Mouse (Mus musculus): ENCODE data around the gene Stpg3. TPM values are rescaled to one million over a fixed set of nuclear protein-coding genes. Genes with fewer than 3 reads are reported as not detected.

Stpg3 gene
- total and polyA plus RNA-seq, 3 experiments: 0.07 TPM; not detected in 2

DNA sequence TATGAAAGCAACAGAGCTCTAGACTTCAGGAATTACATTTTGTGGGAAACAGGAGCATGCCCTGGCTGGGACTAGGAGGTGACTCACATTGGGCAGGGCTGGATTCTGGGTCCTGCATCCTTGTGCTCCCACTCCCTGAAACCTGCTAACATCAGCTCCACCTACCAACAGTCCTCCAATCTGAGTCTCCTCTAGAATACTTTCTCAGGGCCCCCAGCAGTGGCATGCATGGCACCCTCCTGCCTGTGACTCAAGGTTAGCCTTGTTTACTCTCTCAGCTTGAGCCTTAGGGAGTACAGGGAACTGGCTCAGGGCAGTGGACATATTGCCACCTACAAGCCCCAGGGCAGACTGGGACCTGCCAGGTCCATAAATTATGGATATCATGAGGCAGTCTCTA, 23.7 kb upstream of the Stpg3 start:
- TF ChIP-seq CHD2 (IDR thresholded peaks at IDR 0.05; ENCODE audit: low read length) (no peak), ZKSCAN1 (IDR thresholded peaks at IDR 0.05; ENCODE audit: low read depth, low read length) (no peak), POLR2A (IDR thresholded peaks at IDR 0.05; ENCODE audit: control insufficient read depth in 1 of 2, insufficient read depth in 1 of 2, low read depth in 1 of 2, low read length in 2 of 2, poor library complexity in 1 of 2) (no peak), ZMIZ1 (IDR thresholded peaks at IDR 0.05; ENCODE audit: low read depth, low read length) (no peak), POLR2AphosphoS2 (IDR thresholded peaks at IDR 0.05; ENCODE audit: low read length) (no peak), EP300 (IDR thresholded peaks at IDR 0.05; ENCODE audit: low read depth in 1 of 2, low read length in 2 of 2) (no peak), ZC3H11A (IDR thresholded peaks at IDR 0.05; ENCODE audit: low read depth, low read length) (no peak), MYB (IDR thresholded peaks at IDR 0.05; ENCODE audit: low read depth, low read length) (no peak), JUND (IDR thresholded peaks at IDR 0.05; ENCODE audit: low read depth, low read length) (no peak), MAFK (IDR thresholded peaks at IDR 0.05; ENCODE audit: borderline replicate concordance, low read depth, low read length) (no peak), ETS1 (IDR thresholded peaks at IDR 0.05; ENCODE audit: low read depth, low read length) (no peak), SIN3A (IDR thresholded peaks at IDR 0.05; ENCODE audit: low read length) (no peak), TBP (IDR thresholded peaks at IDR 0.05; ENCODE audit: low read depth, low read length) (no peak), UBTF (IDR thresholded peaks at IDR 0.05; ENCODE audit: borderline replicate concordance, insufficient read depth, low read depth, low read length) (no peak), NRF1 (IDR thresholded peaks at IDR 0.05; ENCODE audit: insufficient read depth, low read depth, low read length, poor library complexity, severe bottlenecking) (no peak), CHD1 (IDR thresholded peaks at IDR 0.05; ENCODE audit: low read depth, low read length) (no peak), MAZ (IDR thresholded peaks at IDR 0.05; ENCODE audit: low read depth, low read length) (no peak)
- peaks cover 0 to 4% of the 10 kb centered on the region in 2 experiments; a peak in 1 of 4 replicates for H3K36me3 ChIP-seq (ENCODE audit: control insufficient read depth in 1 of 2, insufficient read depth in 2 of 2, low read length in 2 of 2)
- H3K79me2 ChIP-seq (ENCODE audit: control insufficient read depth, insufficient read depth, low read length, poor library complexity): no peaks in the 10 kb centered on the region; the same call in 1 of the 2 replicates
- H3K9ac ChIP-seq (ENCODE audit: control insufficient read depth, low read depth, low read length, poor library complexity, severe bottlenecking): no peak overlapping the region
- no peak overlapping the region for H3K27ac ChIP-seq (ENCODE audit: control insufficient read depth, low read depth, low read length)
- no peaks in the 10 kb centered on the region for H3K27me3 ChIP-seq (ENCODE audit: control insufficient read depth in 1 of 2, insufficient read depth in 2 of 2, low read length in 2 of 2)
- H3K4me1 ChIP-seq (ENCODE audit: control insufficient read depth in 1 of 2, insufficient read depth in 2 of 2, low read length in 2 of 2): peaks cover 6 to 34% of the 10 kb centered on the region in 2 experiments
- H3K4me3 ChIP-seq (ENCODE audit: control insufficient read depth in 1 of 2, insufficient read depth in 1 of 2, low read depth in 2 of 2, low read length in 2 of 2): no peak overlapping the region
- no peak for DNase-seq (ENCODE audit: low read depth, low spot score)
- no peaks in the 10 kb centered on the region for H3K9me3 ChIP-seq (replicated peaks; ENCODE audit: insufficient read depth, low read length)

DNA sequence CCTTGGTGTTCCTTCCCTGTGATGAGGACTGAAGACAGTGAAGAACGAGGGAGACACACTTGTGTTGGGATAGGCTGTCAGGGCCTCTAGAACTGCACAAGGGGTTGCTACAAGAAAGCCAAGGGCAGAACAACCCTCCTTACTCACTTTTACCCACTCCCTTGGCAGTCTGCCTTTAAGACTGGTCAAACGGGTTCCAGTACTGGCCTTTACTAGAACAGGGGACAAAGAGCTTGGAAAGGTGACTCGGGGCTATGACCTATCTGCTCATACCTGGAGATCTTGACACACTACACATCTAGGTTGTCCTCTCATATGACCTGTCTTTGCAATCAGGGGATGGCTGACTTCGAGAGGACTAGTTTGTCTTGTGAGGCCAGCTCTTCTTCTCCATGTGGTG, 23.1 kb upstream of the Stpg3 start:
- Histone ChIP-seq H3K27me3 (ENCODE audit: control insufficient read depth in 1 of 2, insufficient read depth in 2 of 2, low read length in 2 of 2) (no peaks in the 10 kb centered on the region), H3K36me3 (ENCODE audit: control insufficient read depth in 1 of 2, insufficient read depth in 2 of 2, low read length in 2 of 2) (peaks cover 0 to 6% of the 10 kb centered on the region in 2 experiments; a peak in 2 of 4 replicates), H3K27ac (ENCODE audit: control insufficient read depth, low read depth, low read length) (no peak overlapping the region), H3K4me1 (ENCODE audit: control insufficient read depth in 1 of 2, insufficient read depth in 2 of 2, low read length in 2 of 2) (peaks cover 6 to 35% of the 10 kb centered on the region in 2 experiments), H3K9me3 (replicated peaks; ENCODE audit: insufficient read depth, low read length) (no peaks in the 10 kb centered on the region), H3K79me2 (ENCODE audit: control insufficient read depth, insufficient read depth, low read length, poor library complexity) (no peaks in the 10 kb centered on the region; the same call in 1 of the 2 replicates), H3K4me3 (ENCODE audit: control insufficient read depth in 1 of 2, insufficient read depth in 1 of 2, low read depth in 2 of 2, low read length in 2 of 2) (no peak overlapping the region), H3K9ac (ENCODE audit: control insufficient read depth, low read depth, low read length, poor library complexity, severe bottlenecking) (no peak overlapping the region)
- TF ChIP-seq POLR2A (IDR thresholded peaks at IDR 0.05; ENCODE audit: control insufficient read depth in 1 of 2, insufficient read depth in 1 of 2, low read depth in 1 of 2, low read length in 2 of 2, poor library complexity in 1 of 2): no peak
- TF ChIP-seq TCF12 (IDR thresholded peaks at IDR 0.05; ENCODE audit: low read depth, low read length): no peak
- TF ChIP-seq MAZ (IDR thresholded peaks at IDR 0.05; ENCODE audit: low read depth, low read length): no peak
- TF ChIP-seq MAX (IDR thresholded peaks at IDR 0.05; ENCODE audit: low read length): no peak
- no peak for TF ChIP-seq CHD2 (IDR thresholded peaks at IDR 0.05; ENCODE audit: low read length)
- TF ChIP-seq E2F4 (IDR thresholded peaks at IDR 0.05; ENCODE audit: borderline replicate concordance, low read depth, low read length): no peak
- no peak for DNase-seq (ENCODE audit: low read depth, low spot score)
